Mouse (Mus musculus) hindlimb bud, embryonic 11.5 days (tissue): ENCODE measurements at regions not wholly inside any gene's neighbourhood (a gene's known extent, or its start where the extent isn't known, plus 50 kb on each side); places are given as distances from the start of the nearest gene placed in this dataset.

Experiments used
- DNase-seq: peaks from one replicate; pipeline ENCODE4 v3.0.0-alpha.2; 2012; ENCODE audit warnings: low read depth, low spot score; ENCODE audit errors: extremely low spot score

GRCm38 (mm10) chr3:130978986-130979642, 131.2 kb upstream of the Lef1 start:
- no peak for DNase-seq

- no peak for DNase-seq
These were observed 132.2 kb upstream of the Lef1 start for GRCm38 (mm10) chr3:130977921-130978700.

GRCm38 (mm10) chr3:130976206-130976605, 134.1 kb upstream of the Lef1 start:
- no peak for DNase-seq

- no peak for DNase-seq
These were observed 135.0 kb upstream of the Lef1 start for GRCm38 (mm10) chr3:130975291-130975690.

- no peak for DNase-seq
These were observed 138.1 kb upstream of the Lef1 start for GRCm38 (mm10) chr3:130972126-130972525.

GRCm38 (mm10) chr3:130965275-130965674, 145.0 kb upstream of the Lef1 start:
- no peak for DNase-seq

GRCm38 (mm10) chr3:130964088-130964487, 146.2 kb upstream of the Lef1 start:
- DNase-seq, result no peak

- DNase-seq, result no peak
These were observed 146.6 kb upstream of the Lef1 start for GRCm38 (mm10) chr3:130963625-130964024.

- no peak for DNase-seq
These were observed 147.4 kb upstream of the Lef1 start for GRCm38 (mm10) chr3:130962701-130963472.

GRCm38 (mm10) chr3:130962151-130962633, 148.1 kb upstream of the Lef1 start:
- DNase-seq, result no peak

GRCm38 (mm10) chr3:130961704-130962103, 148.6 kb upstream of the Lef1 start:
- no peak for DNase-seq

- no peak for DNase-seq
These were observed 154.3 kb upstream of the Lef1 start for GRCm38 (mm10) chr3:130955958-130956357.

- no peak for DNase-seq
These were observed 158.9 kb upstream of the Lef1 start for GRCm38 (mm10) chr3:130951381-130951780.

- DNase-seq, result no peak
These were observed 159.4 kb upstream of the Lef1 start for GRCm38 (mm10) chr3:130950872-130951271.

GRCm38 (mm10) chr3:130947880-130948279, 162.4 kb upstream of the Lef1 start:
- DNase-seq, result no peak

GRCm38 (mm10) chr3:130947277-130947606, 163.0 kb upstream of the Lef1 start:
- DNase-seq, result no peak

GRCm38 (mm10) chr3:130946576-130947276, 163.5 kb upstream of the Lef1 start:
- DNase-seq, result no peak

- no peak for DNase-seq
These were observed 164.3 kb upstream of the Lef1 start for GRCm38 (mm10) chr3:130945861-130946449.

GRCm38 (mm10) chr3:130945396-130945795, 164.9 kb upstream of the Lef1 start:
- no peak for DNase-seq

GRCm38 (mm10) chr3:130944241-130944640, 166.0 kb upstream of the Lef1 start:
- no peak for DNase-seq
